Mouse (Mus musculus) inflammation-experienced regulatory T-cells, adult 6 months (primary cell): ENCODE results near the gene Atxn1. TPM values are rescaled to one million over a fixed set of nuclear protein-coding genes. Genes with fewer than 3 reads are reported as not detected.

Source experiments
- ATAC-seq: one replicate; pipeline ENCODE4 v1.8.0; 2017
- polyA plus RNA-seq, 3 experiments: library from polyadenylated mRNA; unstranded; fragments of 100-300 nt; shearing (Covaris generic); gene quantifications; one replicate each; pipeline ENCODE4 v1.2.1; 2017

The Atxn1 gene
- polyA plus RNA-seq, 3 experiments from 2014 or later = 35.9 to 51.1 (median 39.1) TPM

GRCm38 (mm10) chr13:45821764-45822490, 142.9 kb downstream of the Atxn1 start:
- ATAC-seq = no peak

- no peak for ATAC-seq
Observed at GRCm38 (mm10) chr13:45820473-45821230, 144.2 kb downstream of the Atxn1 start.

- ATAC-seq = no peak
Observed at GRCm38 (mm10) chr13:45816670-45817069, 148.1 kb downstream of the Atxn1 start.

GRCm38 (mm10) chr13:45809777-45810410, 154.9 kb downstream of the Atxn1 start:
- ATAC-seq = no peak

- no peak for ATAC-seq
Observed at GRCm38 (mm10) chr13:45807593-45808043, 157.2 kb downstream of the Atxn1 start.

- ATAC-seq = no peak
Observed at GRCm38 (mm10) chr13:45806600-45807525, 157.9 kb downstream of the Atxn1 start.

GRCm38 (mm10) chr13:45805915-45806599, 158.8 kb downstream of the Atxn1 start:
- no peak for ATAC-seq

- ATAC-seq = no peak
Observed at GRCm38 (mm10) chr13:45802620-45803410, 162.0 kb downstream of the Atxn1 start.

- ATAC-seq = no peak
Observed at GRCm38 (mm10) chr13:45798248-45798647, 166.6 kb downstream of the Atxn1 start.

- no peak for ATAC-seq
Observed at GRCm38 (mm10) chr13:45797696-45798095, 167.1 kb downstream of the Atxn1 start.

- ATAC-seq = no peak
Observed at GRCm38 (mm10) chr13:45796286-45796685, 168.5 kb downstream of the Atxn1 start.

GRCm38 (mm10) chr13:45793796-45794195, 171.0 kb downstream of the Atxn1 start:
- ATAC-seq = no peak

- no peak for ATAC-seq
Observed at GRCm38 (mm10) chr13:45786409-45786808, 178.4 kb downstream of the Atxn1 start.

GRCm38 (mm10) chr13:45783681-45784080, 181.1 kb downstream of the Atxn1 start:
- ATAC-seq = no peak

GRCm38 (mm10) chr13:45778750-45779149, 186.1 kb downstream of the Atxn1 start:
- ATAC-seq = no peak

GRCm38 (mm10) chr13:45778171-45778570, 186.6 kb downstream of the Atxn1 start:
- ATAC-seq = no peak

GRCm38 (mm10) chr13:45775516-45775915, 189.3 kb downstream of the Atxn1 start:
- no peak for ATAC-seq

- ATAC-seq = no peak
Observed at GRCm38 (mm10) chr13:45773381-45774168, 191.2 kb downstream of the Atxn1 start.

- no peak for ATAC-seq
Observed at GRCm38 (mm10) chr13:45769757-45770156, 195.1 kb downstream of the Atxn1 start.

GRCm38 (mm10) chr13:45768250-45768649, 196.6 kb downstream of the Atxn1 start:
- ATAC-seq = no peak
